Mouse (Mus musculus) kidney, postnatal 0 days (tissue): Measurements from ENCODE around the gene Lrrc59. TPM values are rescaled to one million over a fixed set of nuclear protein-coding genes. Genes with fewer than 3 reads are reported as not detected.

Source experiments
- ATAC-seq: fragments of 200-750 bp; cut with Nextera tagmentation; replicated peaks from 2 replicates; pipeline ENCODE4 v1.8.0; 2017; ENCODE audit warnings: low read depth, moderate number of reproducible peaks, moderate TSS enrichment, moderate library complexity; ENCODE audit not compliant: low FRiP score
- DNase-seq: peaks from one replicate; pipeline ENCODE4 v3.0.0-alpha.2; 2016; ENCODE audit warnings: low spot score
- H3K27ac ChIP-seq: fragments of 300-500 bp; sonication (generic); 2 replicates; pipeline ENCODE4 v1.5.1; 2014; ENCODE audit warnings: mild to moderate bottlenecking
- H3K27me3 ChIP-seq: fragments of 300-500 bp; sonication (generic); 2 replicates; pipeline ENCODE4 v1.6.1; 2014; ENCODE audit warnings: low read length, mixed read lengths; ENCODE audit not compliant: insufficient read depth
- H3K36me3 ChIP-seq: fragments of 300-500 bp; sonication (generic); 2 replicates; pipeline ENCODE4 v1.6.1; 2014; ENCODE audit warnings: low read length, mixed read lengths; ENCODE audit not compliant: insufficient read depth
- H3K4me1 ChIP-seq: fragments of 300-500 bp; sonication (generic); replicated peaks from 2 replicates; pipeline ENCODE4 v1.6.1; 2014; ENCODE audit warnings: antibody characterized with exemption, low read length, mixed read lengths; ENCODE audit not compliant: insufficient read depth
- H3K4me2 ChIP-seq: fragments of 300-500 bp; sonication (generic); 2 replicates; pipeline ENCODE4 v1.6.1; 2014; ENCODE audit warnings: mild to moderate bottlenecking, low read length, moderate library complexity, mixed read lengths
- H3K4me3 ChIP-seq: fragments of 300-500 bp; sonication (generic); replicated peaks from 2 replicates; pipeline ENCODE4 v1.5.1; 2014; ENCODE audit warnings: low read depth, low read length
- H3K9ac ChIP-seq: fragments of 300-500 bp; sonication (generic); 2 replicates; pipeline ENCODE4 v1.6.1; 2014; ENCODE audit warnings: low read depth, low read length
- H3K9me3 ChIP-seq: fragments of 300-500 bp; sonication (generic); replicated peaks from 2 replicates; pipeline ENCODE4 v1.6.1; 2016; ENCODE audit warnings: low read length, inconsistent platforms, mixed read lengths
- CTCF ChIP-seq: IDR thresholded peaks from 2 replicates; pipeline ENCODE4 v1.5.1; 2016; ENCODE audit warnings: antibody characterized with exemption, low read depth, mild to moderate bottlenecking, moderate library complexity
- WGBS: fragments of 180-500 bp; shearing (Covaris S2); extraction: QIAGEN DNeasy Blood & Tissue Kit; methylation state at CpG from one replicate; pipeline ENCODE4 v1.1.7; 2014; 5-methylcytosine and 5-hydroxymethylcytosine counted together
- polyA plus RNA-seq: library from polyadenylated mRNA; unstranded; fragments of >200 nt; fragmentation: Nextera tagmentation; extraction: Ambion mirVana; gene quantifications from 2 replicates; pipeline ENCODE4 v1.2.1, GENCODE M21; 2015

Gene Lrrc59
- polyA plus RNA-seq, 1 experiment from 2014 or later: 119 TPM

DNA sequence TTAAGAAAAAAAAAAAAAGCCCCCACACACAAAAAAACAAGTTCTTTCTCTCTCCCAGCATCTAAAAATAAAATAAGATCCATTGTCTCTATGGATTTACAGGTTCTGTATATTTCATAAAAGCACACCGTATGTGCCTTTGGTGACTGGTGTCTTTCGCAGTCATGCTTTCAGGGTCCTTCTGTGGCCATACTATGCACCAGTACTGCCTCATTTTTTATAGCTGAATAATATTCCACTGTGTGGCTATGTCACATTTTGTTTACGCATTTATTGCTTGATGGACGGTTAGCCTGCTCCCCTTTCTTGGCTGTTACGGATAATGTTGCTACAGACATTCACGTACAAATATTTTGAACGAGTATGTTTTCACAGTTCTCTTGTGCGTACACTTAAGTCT lies 23.4 kb downstream of the Lrrc59 start:
- Histone ChIP-seq H3K27ac (no peak overlapping the region), H3K4me2 (peak overlapping the region; percentile 65), H3K9me3 (no peaks in the 10 kb centered on the region), H3K27me3 (no peaks in the 10 kb centered on the region), H3K36me3 (peaks cover 5% of the 10 kb centered on the region; the same call in 1 of the 2 replicates), H3K4me3 (peak overlapping the region; percentile 73), H3K9ac (0 out of 2 replicates have a peak overlapping the region, but pooled peaks have one; percentile 78), H3K4me1 (0 out of 2 replicates have a peak, but pooled peaks cover 6% of the 10 kb centered on the region)
- TF ChIP-seq CTCF: no peak
- DNase-seq: no peak
- no peak for ATAC-seq
- 46% methylated on average over 8 of the region's 8 CpGs for WGBS

DNA sequence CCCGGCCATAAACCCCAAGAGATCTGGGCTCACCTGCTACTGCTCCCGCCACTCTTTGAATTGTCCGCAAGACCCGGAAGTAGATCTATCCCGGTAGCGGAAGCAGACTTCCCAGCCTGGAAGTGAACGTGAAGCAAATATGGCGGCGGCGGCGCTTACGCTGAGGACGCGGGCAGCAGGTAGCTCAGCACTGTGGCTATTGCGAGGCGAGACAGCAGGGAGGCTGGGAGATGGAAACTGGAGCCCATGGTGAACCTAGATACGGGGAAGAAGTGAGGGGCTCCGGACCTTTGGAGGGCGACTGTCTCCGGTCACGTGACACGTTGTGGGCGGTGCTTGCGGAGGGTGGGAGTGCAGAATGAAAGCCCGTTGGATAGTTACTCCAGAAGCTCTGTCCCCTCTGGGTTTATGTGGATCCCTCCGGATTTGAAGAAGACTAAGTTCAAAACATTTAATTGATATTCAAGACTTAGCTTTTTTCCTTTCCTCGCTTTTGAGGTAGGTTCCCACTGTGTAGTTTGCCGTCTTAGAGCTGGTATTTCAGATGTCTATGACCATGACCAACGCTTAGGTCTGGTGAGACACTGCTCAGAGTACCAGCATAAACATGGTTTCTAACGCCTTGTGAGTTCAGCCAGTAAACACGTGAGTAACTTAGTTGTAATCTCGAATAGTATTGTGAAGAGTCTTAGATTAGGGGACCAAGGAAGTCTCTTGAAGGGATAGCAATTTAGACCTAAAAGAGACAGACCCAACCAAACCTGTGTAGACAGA lies 24.3 kb downstream of the Lrrc59 start, which contains the start of the genes Mrpl27 and Eme1:
TSS of gene Mrpl27 (plus strand) at position 105 of the 774 bp plus-strand sequence.
TSS of gene Eme1 (minus strand) at position 302 of the 774 bp plus-strand sequence.
- Histone ChIP-seq H3K36me3 (peaks cover 6% of the 10 kb centered on the region; the same call in 1 of the 2 replicates), H3K4me1 (0 out of 2 replicates have a peak, but pooled peaks cover 6% of the 10 kb centered on the region), H3K4me2 (peak within 1 kb of the TSS; percentile 65), H3K9ac (peak within 1 kb of the TSS; percentile 78), H3K9me3 (no peaks in the 10 kb centered on the region), H3K4me3 (peak within 1 kb of the TSS; percentile 73), H3K27me3 (no peaks in the 10 kb centered on the region), H3K27ac (peak within 1 kb of the TSS; percentile 94)
- DNase-seq (peak; percentile 91), ATAC-seq (peak; percentile 83)
- WGBS: 1% methylated on average over 32 of the region's 32 CpGs
- 0 out of 2 replicates have a peak, but pooled peaks have one; percentile 3 for TF ChIP-seq CTCF

DNA sequence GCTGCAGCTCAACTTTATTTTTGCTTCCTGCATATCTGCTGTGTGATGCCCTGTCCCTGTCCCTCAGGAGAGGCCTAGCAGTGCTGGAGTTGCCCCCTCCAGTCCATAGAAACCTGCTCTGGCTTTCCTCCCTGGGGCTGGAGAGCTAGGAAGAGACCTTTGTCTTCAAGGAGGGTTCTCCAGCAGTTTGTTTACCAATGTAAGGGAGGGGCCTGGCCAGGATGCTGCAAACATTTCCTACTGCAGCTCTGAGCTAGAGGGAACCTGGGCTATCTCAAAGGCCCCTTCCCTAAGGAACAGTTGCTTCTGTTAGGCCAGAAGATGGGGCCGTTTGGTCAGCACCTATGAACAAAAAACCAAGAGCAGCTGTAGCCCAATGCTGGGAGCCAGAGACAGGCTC lies 31.8 kb downstream of the Lrrc59 start:
- peaks cover 38% of the 10 kb centered on the region for H3K36me3 ChIP-seq
- DNase-seq (no peak), ATAC-seq (no peak)
- no peaks in the 10 kb centered on the region for H3K4me1 ChIP-seq
- no peaks in the 10 kb centered on the region for H3K9me3 ChIP-seq
- 59% methylated on average over 1 of the region's 1 CpGs for whole genome bisulfite sequencing
- H3K4me2 ChIP-seq: no peak overlapping the region
- no peak overlapping the region for H3K4me3 ChIP-seq
- no peak overlapping the region for H3K27ac ChIP-seq
- H3K27me3 ChIP-seq: no peaks in the 10 kb centered on the region
- no peak for TF ChIP-seq CTCF
- H3K9ac ChIP-seq: no peak overlapping the region

DNA sequence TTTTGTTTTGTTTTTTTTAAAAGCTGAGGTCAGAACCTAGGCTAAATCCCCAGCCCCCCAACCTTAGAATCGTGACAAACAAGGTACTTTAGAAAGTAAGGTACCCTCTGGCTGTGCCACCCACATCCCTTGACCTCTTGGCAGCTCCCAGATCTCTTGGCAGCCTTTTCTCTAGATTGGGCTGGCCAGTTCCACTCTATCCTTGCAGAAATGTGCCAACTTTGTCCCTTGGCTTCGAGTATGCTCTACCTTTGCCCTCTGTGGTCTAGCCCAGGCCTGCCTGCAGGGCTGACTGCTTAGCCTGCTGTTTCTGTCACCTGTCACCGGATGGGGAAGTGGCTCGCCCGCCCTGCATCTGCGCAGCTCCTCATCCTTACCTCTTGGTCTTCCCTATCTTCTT lies 35.7 kb downstream of the Lrrc59 start:
- Histone ChIP-seq H3K36me3 (peaks cover 64% of the 10 kb centered on the region), H3K4me1 (no peaks in the 10 kb centered on the region), H3K27me3 (no peaks in the 10 kb centered on the region), H3K9me3 (no peaks in the 10 kb centered on the region), H3K4me2 (no peak overlapping the region), H3K4me3 (no peak overlapping the region), H3K9ac (no peak overlapping the region), H3K27ac (no peak overlapping the region)
- ATAC-seq: no peak
- 89% methylated on average over 6 of the region's 6 CpGs for WGBS
- DNase-seq: no peak
- no peak for TF ChIP-seq CTCF

DNA sequence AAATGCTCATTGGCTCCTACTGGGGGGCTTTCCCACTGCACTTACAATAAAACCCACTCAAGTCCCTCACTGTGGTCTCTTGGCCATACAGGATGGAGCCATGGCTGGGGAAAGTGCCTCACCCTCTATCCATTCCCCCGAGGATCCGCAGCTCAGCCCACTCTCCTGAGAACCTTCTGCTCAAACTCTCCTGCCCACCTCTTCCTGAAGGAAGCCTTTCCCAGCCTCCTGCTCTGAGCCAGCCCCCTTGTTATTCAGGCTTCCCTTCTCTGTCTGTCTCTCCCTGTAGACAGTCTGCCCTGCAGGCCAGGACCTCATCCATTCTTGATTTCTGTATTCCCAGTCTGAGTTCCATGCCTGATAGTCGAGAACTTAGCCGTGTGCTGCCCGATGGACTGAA lies 45.4 kb downstream of the Lrrc59 start:
- Histone ChIP-seq H3K4me2 (no peak overlapping the region), H3K9ac (no peak overlapping the region)

DNA sequence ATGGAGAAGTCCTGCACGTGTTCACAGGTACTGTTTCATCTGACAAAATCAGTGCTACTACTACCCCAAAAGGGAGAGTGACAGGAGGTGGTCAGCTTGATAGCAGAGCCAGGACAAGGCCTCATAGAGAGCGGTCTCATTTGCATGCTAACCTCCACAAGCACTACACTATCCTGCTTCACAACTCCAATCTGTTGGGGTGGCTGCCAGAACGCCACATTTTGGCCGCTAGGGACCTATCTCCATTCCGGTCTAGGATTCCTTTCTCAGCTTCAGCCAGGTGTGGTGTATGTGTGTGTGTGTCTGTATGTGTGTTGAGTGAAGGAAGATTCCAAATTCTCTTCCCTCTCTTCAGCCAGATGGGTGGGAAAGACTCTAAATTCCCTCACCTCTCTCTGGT lies 45.9 kb downstream of the Lrrc59 start:
- peaks cover 16% of the 10 kb centered on the region for H3K4me1 ChIP-seq
- peaks cover 2% of the 10 kb centered on the region for H3K36me3 ChIP-seq
- 69% methylated on average over 5 of the region's 5 CpGs for WGBS
- ATAC-seq: no peak
- no peaks in the 10 kb centered on the region for H3K27me3 ChIP-seq
- no peaks in the 10 kb centered on the region for H3K9me3 ChIP-seq
- peak; percentile 11; the same call in 1 of the 2 replicates for TF ChIP-seq CTCF
- DNase-seq: no peak
- H3K4me2 ChIP-seq: peak overlapping the region; percentile 73; the same call in 1 of the 2 replicates
- H3K9ac ChIP-seq: no peak overlapping the region
- no peak overlapping the region for H3K27ac ChIP-seq
- 0 out of 2 replicates have a peak overlapping the region, but pooled peaks have one; percentile 87 for H3K4me3 ChIP-seq

More for the DNA sequence above, 45.4 kb downstream of the Lrrc59 start:
- H3K4me1 ChIP-seq: peaks cover 16% of the 10 kb centered on the region
- H3K4me3 ChIP-seq: no peak overlapping the region
- no peak for DNase-seq
- H3K27ac ChIP-seq: no peak overlapping the region
- ATAC-seq: no peak
- no peaks in the 10 kb centered on the region for H3K27me3 ChIP-seq
- no peaks in the 10 kb centered on the region for H3K9me3 ChIP-seq
- H3K36me3 ChIP-seq: peaks cover 5% of the 10 kb centered on the region
- TF ChIP-seq CTCF: no peak
- WGBS: 66% methylated on average over 5 of the region's 5 CpGs
